Mouse (Mus musculus) ES-E14 (cell line): ENCODE measurements around the gene Ubox5. TPM values are rescaled to one million over a fixed set of nuclear protein-coding genes. Genes with fewer than 3 reads are reported as not detected.

ENCODE experiments used
- DNase-seq: peaks from one replicate; pipeline ENCODE4 v3.0.0-alpha.2; 2013; ENCODE audit warnings: low read depth, low spot score
- H3K27ac ChIP-seq: 2 replicates; pipeline ENCODE4 v1.5.1; 2012; ENCODE audit warnings: low read depth, mild to moderate bottlenecking, low read length, moderate library complexity, mixed read lengths; ENCODE audit not compliant: poor library complexity, insufficient read depth, severe bottlenecking
- H3K36me3 ChIP-seq: 2 replicates; pipeline ENCODE4 v1.6.1; 2012; ENCODE audit warnings: mild to moderate bottlenecking, low read length, moderate library complexity, mixed read lengths; ENCODE audit not compliant: control insufficient read depth, poor library complexity, insufficient read depth, severe bottlenecking
- H3K4me1 ChIP-seq, 2 experiments: fragments of 150-350 bp in 1 of 2; sonication (generic) in 1 of 2; 2 replicates each; pipeline ENCODE4 v1.6.1; 2012; ENCODE audit warnings: low read length in 2 of 2, mild to moderate bottlenecking in 1 of 2, mixed read lengths in 1 of 2; ENCODE audit not compliant: control insufficient read depth in 2 of 2, insufficient read depth in 2 of 2, poor library complexity in 1 of 2
- H3K4me3 ChIP-seq, 2 experiments: fragments of 150-350 bp in 1 of 2; sonication (generic) in 1 of 2; 2 replicates each; pipeline ENCODE4 v1.5.1; 2012; ENCODE audit warnings: low read length in 2 of 2, low read depth in 1 of 2, mild to moderate bottlenecking in 1 of 2, mixed read lengths in 1 of 2; ENCODE audit not compliant: insufficient read depth in 1 of 2, poor library complexity in 1 of 2, severe bottlenecking in 1 of 2
- H3K9ac ChIP-seq: 2 replicates; pipeline ENCODE4 v1.6.1; 2012; ENCODE audit warnings: low read depth, mild to moderate bottlenecking, low read length, mixed read lengths; ENCODE audit not compliant: poor library complexity, insufficient read depth, severe bottlenecking
- H3K9me3 ChIP-seq: fragments of 150-350 bp; sonication (generic); 2 replicates; pipeline ENCODE4 v1.6.1; 2012; ENCODE audit warnings: low read depth, mild to moderate bottlenecking, low read length; ENCODE audit not compliant: control insufficient read depth, insufficient read depth
- CHD2 ChIP-seq: IDR thresholded peaks from 2 replicates; pipeline ENCODE4 v1.6.1; 2014; ENCODE audit warnings: mild to moderate bottlenecking, low read depth, low read length, inconsistent platforms
- HCFC1 ChIP-seq: IDR thresholded peaks from 2 replicates; pipeline ENCODE4 v1.6.1; 2012; ENCODE audit warnings: low read length, inconsistent platforms, borderline replicate concordance; ENCODE audit not compliant: insufficient read depth
- MAFK ChIP-seq: IDR thresholded peaks from 2 replicates; pipeline ENCODE4 v1.6.1; 2014; ENCODE audit warnings: mild to moderate bottlenecking, low read depth, low read length, inconsistent platforms; ENCODE audit not compliant: insufficient read depth
- ZC3H11A ChIP-seq: IDR thresholded peaks from 2 replicates; pipeline ENCODE4 v1.6.1; 2012; ENCODE audit warnings: low read depth, mild to moderate bottlenecking, inconsistent platforms, low read length, borderline replicate concordance
- ZNF384 ChIP-seq: IDR thresholded peaks from 2 replicates; pipeline ENCODE4 v1.6.1; 2012; ENCODE audit warnings: low read depth, low read length, inconsistent platforms
- in situ Hi-C, 2 experiments: fragments of 600-800 bp; cut with MboI; formaldehyde crosslinking; loops; one replicate each; pipeline ENCODE4 v1.15.1; 2025; ENCODE audit warnings: low sequenced_read_pairs in 2 of 2, inconsistent platforms in 1 of 2; ENCODE audit not compliant: unreplicated experiment in 2 of 2
- total RNA-seq: library from RNA; depleted of rRNA; stranded (reverse); fragments of 300-350 nt; gene quantifications from 2 replicates; pipeline ENCODE4 v1.2.3, GENCODE M21; 2012

The Ubox5 gene
- total RNA-seq, 1 experiment: 5.0 TPM

DNA sequence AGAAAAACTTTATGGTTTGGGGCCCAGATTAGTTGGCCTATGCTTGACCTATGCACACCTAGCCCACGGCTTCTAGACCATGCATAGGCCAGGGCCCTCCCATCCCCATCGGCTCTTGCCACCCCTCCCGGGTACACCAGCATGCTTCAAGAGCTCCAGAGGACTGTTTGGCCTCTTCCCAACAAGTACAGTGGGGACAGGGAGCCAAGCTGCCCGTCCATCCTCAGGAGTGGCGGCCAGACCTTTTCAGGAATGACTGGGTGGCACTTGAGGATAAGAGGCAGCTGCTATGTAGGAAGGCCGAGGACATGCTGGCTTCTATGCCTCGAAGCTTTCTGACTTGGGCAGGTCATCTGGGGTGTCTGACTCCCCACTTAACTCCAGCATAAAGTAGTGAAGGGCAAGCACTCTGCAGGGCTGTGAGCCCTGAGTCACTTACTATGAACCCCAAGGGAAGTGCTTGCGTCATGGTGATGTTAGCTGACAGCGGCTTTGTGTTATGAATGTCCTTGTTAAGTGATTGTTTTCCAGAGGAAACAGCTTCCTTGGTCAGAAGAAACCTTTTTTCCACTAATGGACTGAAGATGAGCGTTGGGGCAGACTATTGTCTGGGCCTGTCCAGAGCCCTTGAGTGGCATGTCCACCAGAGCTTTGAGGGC is 45.8 kb downstream of the Ubox5 start:
- H3K9me3 ChIP-seq: no peaks in the 10 kb centered on the region
- H3K4me3 ChIP-seq: no peak overlapping the region
- TF ChIP-seq MAFK (no peak), ZNF384 (no peak), CHD2 (no peak), ZC3H11A (no peak), HCFC1 (no peak)
- no peak for DNase-seq
- no peak overlapping the region for H3K27ac ChIP-seq
- H3K9ac ChIP-seq: no peak overlapping the region
- peaks cover 0 to 7% of the 10 kb centered on the region in 2 experiments; a peak in 1 of 4 replicates for H3K4me1 ChIP-seq
- in situ Hi-C loops: no loop called here
- no peaks in the 10 kb centered on the region for H3K36me3 ChIP-seq

GRCm38 (mm10) chr2:130582552-130582951 is 47.3 kb downstream of the Ubox5 start, which contains the start of gene Avp:
Avp (minus strand) TSS chr2:130582554.
- Histone ChIP-seq H3K9me3 (no peaks in the 10 kb centered on the region), H3K27ac (no peak within 1 kb of the TSS), H3K9ac (no peak within 1 kb of the TSS), H3K36me3 (no peaks in the 10 kb centered on the region), H3K4me3 (no peak within 1 kb of the TSS), H3K4me1 (peaks cover 0 to 9% of the 10 kb centered on the region in 2 experiments; a peak in 1 of 4 replicates)
- in situ Hi-C loops: no loop called here
- TF ChIP-seq ZNF384 (no peak), HCFC1 (no peak), MAFK (no peak), ZC3H11A (no peak), CHD2 (no peak)
- DNase-seq: no peak

GRCm38 (mm10) chr2:130581201-130581600 is 48.6 kb downstream of the Ubox5 start:
- Histone ChIP-seq H3K4me3 (peak overlapping the region; percentile 53 to 59), H3K9me3 (no peaks in the 10 kb centered on the region), H3K4me1 (peaks cover 0 to 10% of the 10 kb centered on the region in 2 experiments; a peak in 2 of 4 replicates), H3K36me3 (no peaks in the 10 kb centered on the region), H3K27ac (no peak overlapping the region), H3K9ac (no peak overlapping the region)
- in situ Hi-C loops: no loop called here
- TF ChIP-seq CHD2: no peak
- TF ChIP-seq ZNF384: no peak
- TF ChIP-seq ZC3H11A: no peak
- no peak for TF ChIP-seq MAFK
- no peak for TF ChIP-seq HCFC1
- DNase-seq: no peak

- H3K4me3 ChIP-seq: no peak overlapping the region
Observed at GRCm38 (mm10) chr2:130579791-130580190, 50.0 kb downstream of the Ubox5 start.

More at GRCm38 (mm10) chr2:130579791-130580190, 50.0 kb downstream of the Ubox5 start:
- H3K4me1 ChIP-seq: peaks cover 0 to 10% of the 10 kb centered on the region in 2 experiments; a peak in 2 of 4 replicates
- H3K27ac ChIP-seq: no peak overlapping the region
- DNase-seq: no peak
- H3K9ac ChIP-seq: no peak overlapping the region
- in situ Hi-C loops: no loop called here
- no peak for TF ChIP-seq ZNF384
- no peak for TF ChIP-seq CHD2
- no peak for TF ChIP-seq ZC3H11A
- TF ChIP-seq HCFC1: no peak
- no peak for TF ChIP-seq MAFK
- no peaks in the 10 kb centered on the region for H3K36me3 ChIP-seq
- H3K9me3 ChIP-seq: no peaks in the 10 kb centered on the region
